Mouse (Mus musculus) limb, embryonic 14.5 days (tissue): ENCODE measurements at regions not wholly inside any gene's neighbourhood (a gene's known extent, or its start where the extent isn't known, plus 50 kb on each side); places are given as distances from the start of the nearest gene placed in this dataset.

Experiments
- ATAC-seq: fragments of 200-750 bp; cut with Nextera tagmentation; 2 replicates; pipeline ENCODE4 v1.8.0; 2017; ENCODE audit warnings: low read depth, moderate number of reproducible peaks, moderate TSS enrichment; ENCODE audit not compliant: low FRiP score
- DNase-seq: peaks from one replicate; pipeline ENCODE4 v3.0.0-alpha.2; 2015; ENCODE audit warnings: low spot score
- H3K27ac ChIP-seq: fragments of 300-500 bp; sonication (generic); replicated peaks from 2 replicates; pipeline ENCODE4 v1.5.1; 2014; ENCODE audit warnings: low read depth, mild to moderate bottlenecking, low read length, moderate library complexity, mixed read lengths
- H3K27me3 ChIP-seq: fragments of 300-500 bp; sonication (generic); 2 replicates; pipeline ENCODE4 v1.6.1; 2014; ENCODE audit warnings: low read length, mixed read lengths; ENCODE audit not compliant: control insufficient read depth, insufficient read depth
- H3K36me3 ChIP-seq: fragments of 300-500 bp; sonication (generic); 2 replicates; pipeline ENCODE4 v1.6.1; 2014; ENCODE audit warnings: mild to moderate bottlenecking, low read length, moderate library complexity, mixed read lengths; ENCODE audit not compliant: control insufficient read depth, insufficient read depth
- H3K4me1 ChIP-seq: fragments of 300-500 bp; sonication (generic); 2 replicates; pipeline ENCODE4 v1.6.1; 2014; ENCODE audit warnings: antibody characterized with exemption, low read length, mixed read lengths; ENCODE audit not compliant: control insufficient read depth, insufficient read depth
- H3K4me2 ChIP-seq: fragments of 300-500 bp; sonication (generic); replicated peaks from 2 replicates; pipeline ENCODE4 v1.6.1; 2014; ENCODE audit warnings: low read depth, mild to moderate bottlenecking, low read length, moderate library complexity; ENCODE audit not compliant: severe bottlenecking
- H3K4me3 ChIP-seq: fragments of 300-500 bp; sonication (generic); replicated peaks from 2 replicates; pipeline ENCODE4 v1.5.1; 2014; ENCODE audit warnings: low read length
- H3K9ac ChIP-seq: fragments of 300-500 bp; sonication (generic); 2 replicates; pipeline ENCODE4 v1.6.1; 2014; ENCODE audit warnings: mild to moderate bottlenecking, low read depth, low read length, moderate library complexity; ENCODE audit not compliant: severe bottlenecking
- H3K9me3 ChIP-seq: fragments of 300-500 bp; sonication (generic); 2 replicates; pipeline ENCODE4 v1.6.1; 2016; ENCODE audit warnings: low read length; ENCODE audit not compliant: control insufficient read depth
- POLR2A ChIP-seq: fragments of 200-500 bp; IDR thresholded peaks from 2 replicates; pipeline ENCODE4 v1.8.0; 2012; ENCODE audit warnings: inconsistent platforms, mild to moderate bottlenecking, moderate library complexity, borderline replicate concordance; ENCODE audit not compliant: insufficient read depth, insufficient read length; ENCODE audit errors: extremely low read depth
- WGBS: fragments of 180-500 bp; shearing (Covaris S2); extraction: QIAGEN DNeasy Blood & Tissue Kit; methylation state at CpG from one replicate; pipeline ENCODE4 v1.1.7; 2014; 5-methylcytosine and 5-hydroxymethylcytosine counted together

- ATAC-seq (no peak), DNase-seq (no peak)
- no peak overlapping the region for H3K4me2 ChIP-seq
- no peaks in the 10 kb centered on the region for H3K27me3 ChIP-seq
- no peak for TF ChIP-seq POLR2A
- no peak overlapping the region for H3K27ac ChIP-seq
- no peak overlapping the region for H3K4me3 ChIP-seq
- no peaks in the 10 kb centered on the region for H3K36me3 ChIP-seq
- no peak overlapping the region for H3K9ac ChIP-seq
- 55% methylated on average over 3 of the region's 3 CpGs for WGBS
- peaks cover 13% of the 10 kb centered on the region for H3K4me1 ChIP-seq
- no peaks in the 10 kb centered on the region for H3K9me3 ChIP-seq
Measured at GRCm38 (mm10) chr1:193543834-193544233, 173.7 kb upstream of the Camk1g start.

DNA sequence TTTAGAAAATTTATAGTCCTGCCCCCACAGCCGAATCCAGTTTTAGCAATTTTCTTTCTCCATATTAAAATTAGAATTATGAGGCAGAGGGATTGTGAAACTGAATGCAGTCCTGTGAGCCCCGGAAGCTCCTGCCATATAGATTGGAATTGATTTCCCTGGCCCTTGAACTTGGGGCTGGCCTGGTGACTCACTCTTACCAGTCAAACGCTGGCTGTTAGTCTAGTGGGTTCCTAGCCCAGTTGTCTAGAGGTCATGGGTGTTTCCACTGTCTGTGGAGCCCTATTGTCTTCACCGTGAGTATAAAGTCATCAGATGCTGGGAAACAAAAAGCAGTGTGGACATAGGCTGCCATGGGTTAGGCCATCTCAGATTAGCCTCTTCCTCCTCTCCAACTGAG, 173.2 kb upstream of the Camk1g start:
- Histone ChIP-seq H3K36me3 (no peaks in the 10 kb centered on the region), H3K4me2 (no peak overlapping the region), H3K9me3 (no peaks in the 10 kb centered on the region), H3K9ac (no peak overlapping the region), H3K27me3 (no peaks in the 10 kb centered on the region), H3K27ac (no peak overlapping the region), H3K4me3 (no peak overlapping the region), H3K4me1 (peaks cover 17% of the 10 kb centered on the region)
- no peak for DNase-seq
- ATAC-seq = no peak
- no peak for TF ChIP-seq POLR2A
- 70% methylated on average over 4 of the region's 4 CpGs for WGBS

DNA sequence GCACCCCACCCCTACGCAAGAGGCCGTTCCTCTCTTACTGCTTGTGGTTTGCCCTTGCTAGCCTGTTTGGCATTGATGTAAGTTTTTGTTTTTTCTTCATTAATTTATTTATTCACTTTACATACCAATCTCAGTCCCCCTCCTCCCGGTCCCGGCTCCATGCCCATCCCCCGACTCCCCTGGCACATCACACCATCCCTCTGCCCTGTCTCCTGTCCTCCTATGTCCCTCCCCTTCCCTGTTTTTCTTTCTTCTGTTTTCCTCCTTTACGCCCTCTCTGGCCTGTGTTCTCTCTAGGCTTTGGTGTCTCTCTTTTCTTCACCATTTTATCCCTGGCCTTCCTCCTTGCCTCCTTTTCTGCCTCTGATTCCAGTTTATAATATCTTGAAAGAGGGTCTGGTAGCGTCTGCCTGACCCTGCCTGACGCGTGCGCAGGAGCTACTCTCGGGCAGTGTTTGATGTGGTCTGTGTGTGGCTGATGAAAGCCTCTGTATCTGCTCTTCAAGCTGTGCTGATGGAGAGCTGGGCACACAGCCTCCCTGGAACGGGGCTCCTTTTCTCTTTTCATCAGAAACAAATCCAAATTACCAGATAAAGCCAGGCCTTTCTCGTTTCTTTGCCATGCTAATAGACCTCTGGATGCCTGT, 172.0 kb upstream of the Camk1g start:
- no peak for DNase-seq
- H3K36me3 ChIP-seq = no peaks in the 10 kb centered on the region
- H3K4me3 ChIP-seq = no peak overlapping the region
- no peak overlapping the region for H3K4me2 ChIP-seq
- no peaks in the 10 kb centered on the region for H3K9me3 ChIP-seq
- no peak overlapping the region for H3K9ac ChIP-seq
- ATAC-seq = no peak
- no peak for TF ChIP-seq POLR2A
- no peak overlapping the region for H3K27ac ChIP-seq
- WGBS = 36% methylated on average over 13 of the region's 13 CpGs
- peaks cover 23% of the 10 kb centered on the region for H3K4me1 ChIP-seq
- H3K27me3 ChIP-seq = no peaks in the 10 kb centered on the region

- H3K4me1 ChIP-seq = peaks cover 26% of the 10 kb centered on the region
- no peak overlapping the region for H3K4me2 ChIP-seq
- WGBS = 77% methylated on average over 4 of the region's 4 CpGs
- no peaks in the 10 kb centered on the region for H3K27me3 ChIP-seq
- H3K36me3 ChIP-seq = no peaks in the 10 kb centered on the region
- H3K9me3 ChIP-seq = no peaks in the 10 kb centered on the region
- H3K27ac ChIP-seq = no peak overlapping the region
- no peak overlapping the region for H3K4me3 ChIP-seq
- ATAC-seq (no peak), DNase-seq (no peak)
- TF ChIP-seq POLR2A = no peak
- no peak overlapping the region for H3K9ac ChIP-seq
Measured at GRCm38 (mm10) chr1:193541281-193541680, 171.2 kb upstream of the Camk1g start.

DNA sequence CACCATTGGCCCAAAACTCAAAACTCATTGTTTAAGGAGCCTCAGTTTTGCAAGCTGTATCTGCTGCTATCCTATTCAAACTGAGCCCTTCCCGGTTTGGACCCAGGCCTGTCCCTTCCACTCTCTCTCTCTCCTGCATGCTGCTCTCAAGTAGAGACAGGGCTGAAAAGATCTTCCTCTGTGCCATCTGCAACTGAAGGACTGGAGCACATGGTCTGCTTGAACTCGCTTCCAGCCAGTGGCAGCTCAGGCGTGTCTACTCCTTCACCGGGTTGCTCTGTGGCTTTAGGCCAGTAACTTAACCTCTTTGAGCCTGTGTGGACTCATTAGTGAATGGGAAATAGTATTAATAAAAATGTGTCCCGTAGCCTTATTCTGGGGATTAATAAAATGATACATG, 170.4 kb upstream of the Camk1g start:
- WGBS = 63% methylated on average over 5 of the region's 5 CpGs
- TF ChIP-seq POLR2A = no peak
- Histone ChIP-seq H3K4me1 (peaks cover 26% of the 10 kb centered on the region), H3K9ac (no peak overlapping the region), H3K27me3 (no peaks in the 10 kb centered on the region), H3K36me3 (no peaks in the 10 kb centered on the region), H3K27ac (no peak overlapping the region), H3K9me3 (no peaks in the 10 kb centered on the region), H3K4me3 (no peak overlapping the region), H3K4me2 (no peak overlapping the region)
- no peak for ATAC-seq
- DNase-seq = no peak

DNA sequence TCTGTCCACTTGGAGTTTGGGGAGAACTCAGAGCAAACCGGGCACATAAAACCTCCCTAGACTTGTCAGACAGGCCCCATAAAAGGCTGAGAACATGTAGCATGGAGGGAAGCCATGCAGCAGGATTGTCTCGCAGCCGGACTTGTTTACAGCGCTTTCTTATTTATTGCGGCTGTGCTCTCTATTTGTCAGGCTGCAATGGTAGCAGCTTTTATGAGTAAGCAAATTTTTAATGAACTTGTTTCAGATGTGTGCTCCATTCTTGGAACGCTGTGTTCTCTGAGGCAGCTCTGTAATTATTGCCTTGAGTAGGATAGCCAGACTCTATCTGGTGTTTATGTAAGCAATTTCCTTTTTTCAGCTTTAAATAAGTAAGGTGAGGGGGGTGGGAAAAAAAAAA, 169.2 kb upstream of the Camk1g start:
- no peaks in the 10 kb centered on the region for H3K27me3 ChIP-seq
- ATAC-seq = no peak
- H3K9me3 ChIP-seq = no peaks in the 10 kb centered on the region
- 22% methylated on average over 6 of the region's 6 CpGs for WGBS
- no peak for DNase-seq
- H3K36me3 ChIP-seq = no peaks in the 10 kb centered on the region
- no peak overlapping the region for H3K9ac ChIP-seq
- TF ChIP-seq POLR2A = no peak
- H3K4me2 ChIP-seq = no peak overlapping the region
- H3K27ac ChIP-seq = no peak overlapping the region
- no peak overlapping the region for H3K4me3 ChIP-seq
- H3K4me1 ChIP-seq = peaks cover 26% of the 10 kb centered on the region
